Mouse (Mus musculus) urinary bladder, postnatal 36 days (tissue): ENCODE data around the gene Far2.
A peak's percentile ranks its signal among the peaks of the same experiment; 100 is the strongest.

Source experiments
- DNase-seq, 2 experiments: peaks; one replicate each; pipeline ENCODE4 v3.0.0; 2022; ENCODE audit warnings: low spot score in 2 of 2, mixed read lengths in 1 of 2

Gene Far2

GRCm38 (mm10) chr6:148046881-148047649, at the start of gene Far2:
Far2 (plus strand) TSS chr6:148047259.
- DNase-seq = no peak

GRCm38 (mm10) chr6:148000483-148000882, 46.6 kb upstream of the Far2 start:
- no peak for DNase-seq

- DNase-seq = no peak
Measured at GRCm38 (mm10) chr6:148001071-148001470, 46.0 kb upstream of the Far2 start.

GRCm38 (mm10) chr6:148006118-148006837, 40.8 kb upstream of the Far2 start:
- DNase-seq = no peak

- no peak for DNase-seq
Measured at GRCm38 (mm10) chr6:148040759-148041158, 6.3 kb upstream of the Far2 start.

GRCm38 (mm10) chr6:148047650-148047988, 560 bp downstream of the Far2 start:
- no peak for DNase-seq

GRCm38 (mm10) chr6:148063131-148063530, 16.1 kb downstream of the Far2 start:
- DNase-seq = no peak

GRCm38 (mm10) chr6:148066267-148066666, 19.2 kb downstream of the Far2 start:
- no peak for DNase-seq

- peak in 1 of 2 experiments; percentile 28 for DNase-seq
Measured at GRCm38 (mm10) chr6:148068786-148069185, 21.7 kb downstream of the Far2 start.

GRCm38 (mm10) chr6:148073599-148073998, 26.5 kb downstream of the Far2 start:
- no peak for DNase-seq

- no peak for DNase-seq
Measured at GRCm38 (mm10) chr6:148074211-148074864, 27.3 kb downstream of the Far2 start.

GRCm38 (mm10) chr6:148083864-148084263, 36.8 kb downstream of the Far2 start:
- no peak for DNase-seq

GRCm38 (mm10) chr6:148084403-148084802, 37.3 kb downstream of the Far2 start:
- no peak for DNase-seq

- no peak for DNase-seq
Measured at GRCm38 (mm10) chr6:148097039-148097438, 50.0 kb downstream of the Far2 start.

- DNase-seq = no peak
Measured at GRCm38 (mm10) chr6:148101977-148102376, 54.9 kb downstream of the Far2 start.

GRCm38 (mm10) chr6:148102434-148102833, 55.4 kb downstream of the Far2 start:
- no peak for DNase-seq

- DNase-seq = no peak
Measured at GRCm38 (mm10) chr6:148104212-148104611, 57.2 kb downstream of the Far2 start.

- no peak for DNase-seq
Measured at GRCm38 (mm10) chr6:148105722-148106268, 58.7 kb downstream of the Far2 start.

GRCm38 (mm10) chr6:148108741-148109472, 61.8 kb downstream of the Far2 start:
- no peak for DNase-seq

GRCm38 (mm10) chr6:148110996-148111633, 64.1 kb downstream of the Far2 start:
- DNase-seq = no peak

- DNase-seq = no peak
Measured at GRCm38 (mm10) chr6:148116371-148116770, 69.3 kb downstream of the Far2 start.
